Mouse (Mus musculus) Muller cell, postnatal 12 days (primary cell): ENCODE measurements at regions not wholly inside any gene's neighbourhood (a gene's known extent, or its start where the extent isn't known, plus 50 kb on each side); places are given as distances from the start of the nearest gene placed in this dataset.

Experiments
- DNase-seq: peaks from one replicate; pipeline ENCODE4 v3.0.0-alpha.2; 2015; ENCODE audit errors: inconsistent ontology term

DNA sequence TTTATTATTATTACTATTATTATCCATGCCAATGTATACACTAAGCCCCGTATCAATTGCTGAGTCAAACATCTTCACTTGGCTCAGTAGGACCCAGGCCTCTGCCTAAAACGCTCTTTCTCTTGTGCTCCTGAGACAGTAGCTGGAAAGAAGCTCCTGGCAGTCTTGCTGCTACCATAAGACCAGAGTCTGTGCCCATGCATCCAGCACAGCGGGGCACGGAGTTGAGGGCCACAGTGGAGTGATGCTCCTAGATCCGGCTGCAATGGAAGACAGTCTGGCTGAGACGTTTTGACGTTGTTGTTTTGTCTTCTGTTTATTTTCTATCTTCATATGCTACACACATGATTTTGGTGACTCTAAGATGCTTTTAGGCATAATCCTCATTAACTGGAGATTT is 129.1 kb upstream of the Peli2 start:
- DNase-seq: no peak

DNA sequence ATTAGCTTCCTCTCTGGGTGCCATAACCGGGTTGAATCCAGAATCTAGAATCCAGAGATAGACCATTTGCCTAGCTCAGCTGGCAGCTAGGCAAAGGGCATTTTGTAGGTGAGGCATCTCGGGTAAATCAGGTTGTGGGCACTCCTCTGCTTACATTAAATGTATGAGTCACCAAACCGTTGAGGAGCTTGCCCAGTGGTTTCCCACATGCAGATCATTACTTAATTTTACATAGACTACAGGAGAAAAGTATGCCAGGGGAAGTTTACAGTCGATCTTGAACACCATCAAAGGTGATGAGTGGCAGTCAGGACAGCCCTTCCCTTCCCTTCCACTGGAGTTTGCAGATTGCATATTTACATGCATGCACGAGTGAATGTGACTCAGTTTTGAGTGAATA is 128.5 kb upstream of the Peli2 start:
- DNase-seq: no peak

DNA sequence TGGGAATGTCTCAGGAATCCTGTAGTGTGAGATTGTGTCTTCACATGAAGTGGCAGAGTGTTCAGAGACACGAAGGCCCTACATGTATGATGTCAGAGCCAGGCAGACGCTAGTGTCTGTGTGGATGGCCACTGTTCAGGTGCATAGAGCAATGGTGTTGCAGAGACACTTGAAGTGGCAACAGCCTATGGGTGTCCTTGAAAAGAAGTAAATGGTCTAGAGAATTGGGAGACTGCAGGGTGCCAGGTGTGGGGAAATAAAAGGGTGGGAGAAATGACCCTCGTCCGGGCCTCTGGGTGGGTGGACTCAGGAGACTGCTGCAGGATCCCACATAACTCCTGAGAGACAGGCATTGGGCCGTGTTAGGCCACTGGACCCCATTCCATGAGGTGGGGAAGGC is 127.8 kb upstream of the Peli2 start:
- no peak for DNase-seq

DNA sequence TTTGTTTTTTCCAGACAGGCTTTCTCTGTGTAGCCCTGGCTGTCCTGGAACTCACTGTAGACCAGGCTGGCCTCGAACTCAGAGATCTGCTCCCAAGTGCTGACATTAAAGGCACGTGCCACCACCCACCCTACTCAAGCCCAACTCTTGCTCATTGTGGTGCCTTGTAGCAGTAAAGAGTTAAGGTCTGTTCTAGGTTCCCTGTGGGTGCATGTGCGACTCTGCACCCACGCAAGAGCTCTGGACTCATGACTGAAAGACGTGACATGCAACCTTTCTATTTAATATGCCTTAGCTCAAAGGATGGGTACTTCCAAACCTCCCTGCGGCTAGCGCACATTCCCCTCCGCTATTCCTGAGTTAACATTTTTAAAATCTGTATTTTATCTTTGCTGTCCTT is 121.7 kb upstream of the Peli2 start:
- no peak for DNase-seq

DNA sequence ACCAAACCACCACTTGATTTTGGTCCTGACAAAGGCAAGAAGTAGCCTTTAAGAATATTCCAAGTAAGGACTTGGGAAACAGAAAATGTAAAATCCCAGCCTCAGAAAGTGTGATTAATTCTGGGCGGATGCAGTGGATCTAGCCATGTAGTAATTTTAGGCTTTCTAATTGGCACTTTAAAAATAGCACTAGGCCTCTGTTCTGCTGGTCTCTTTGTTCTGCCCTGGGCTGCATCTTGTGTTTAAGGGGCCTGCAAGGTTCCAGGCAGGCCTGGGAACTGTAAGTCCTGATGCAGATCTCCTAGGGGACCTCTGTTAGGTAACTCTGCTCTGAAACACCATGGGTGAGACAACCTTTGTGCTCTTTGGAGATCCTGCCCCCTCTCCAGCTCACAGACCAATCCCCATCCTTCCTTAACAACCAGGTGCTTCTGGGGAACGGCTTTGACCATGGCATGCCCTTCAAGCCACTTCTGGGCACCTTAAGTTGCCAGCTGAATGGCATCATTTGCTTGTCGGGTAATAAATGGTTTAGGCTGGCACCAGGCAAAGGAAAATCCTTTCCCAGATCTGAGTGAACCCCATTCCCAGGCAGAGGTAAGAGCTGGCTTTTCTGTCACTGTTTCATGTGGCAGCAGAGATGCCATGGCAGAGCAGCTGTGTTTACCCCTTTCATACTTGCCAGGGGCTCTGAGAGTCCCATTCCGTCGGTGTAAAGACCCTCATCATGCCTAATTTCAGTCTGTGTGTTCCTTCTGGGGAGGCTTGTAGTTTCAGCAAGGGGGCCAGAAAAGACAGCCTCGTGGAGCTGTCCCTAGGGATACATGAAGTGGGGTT is 115.3 kb upstream of the Peli2 start:
- no peak for DNase-seq

DNA sequence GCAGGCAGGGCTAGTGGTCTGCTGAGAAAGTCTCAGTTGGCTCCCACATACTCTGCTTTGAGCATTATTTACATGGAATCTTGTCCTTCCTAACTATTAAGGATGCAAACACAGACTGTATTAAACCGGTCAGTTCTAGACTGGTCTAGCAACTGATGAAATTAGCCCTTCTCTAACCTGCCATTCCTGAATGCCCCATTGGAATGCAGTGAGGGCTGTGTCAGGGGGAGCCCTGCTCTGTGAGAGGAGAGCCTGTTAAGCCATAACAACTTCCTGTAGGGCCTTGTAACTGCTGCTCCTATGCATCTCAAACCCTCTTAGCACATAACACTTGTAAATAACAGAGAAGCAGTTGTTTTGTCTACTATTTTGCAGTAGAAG is 114.7 kb upstream of the Peli2 start:
- no peak for DNase-seq

DNA sequence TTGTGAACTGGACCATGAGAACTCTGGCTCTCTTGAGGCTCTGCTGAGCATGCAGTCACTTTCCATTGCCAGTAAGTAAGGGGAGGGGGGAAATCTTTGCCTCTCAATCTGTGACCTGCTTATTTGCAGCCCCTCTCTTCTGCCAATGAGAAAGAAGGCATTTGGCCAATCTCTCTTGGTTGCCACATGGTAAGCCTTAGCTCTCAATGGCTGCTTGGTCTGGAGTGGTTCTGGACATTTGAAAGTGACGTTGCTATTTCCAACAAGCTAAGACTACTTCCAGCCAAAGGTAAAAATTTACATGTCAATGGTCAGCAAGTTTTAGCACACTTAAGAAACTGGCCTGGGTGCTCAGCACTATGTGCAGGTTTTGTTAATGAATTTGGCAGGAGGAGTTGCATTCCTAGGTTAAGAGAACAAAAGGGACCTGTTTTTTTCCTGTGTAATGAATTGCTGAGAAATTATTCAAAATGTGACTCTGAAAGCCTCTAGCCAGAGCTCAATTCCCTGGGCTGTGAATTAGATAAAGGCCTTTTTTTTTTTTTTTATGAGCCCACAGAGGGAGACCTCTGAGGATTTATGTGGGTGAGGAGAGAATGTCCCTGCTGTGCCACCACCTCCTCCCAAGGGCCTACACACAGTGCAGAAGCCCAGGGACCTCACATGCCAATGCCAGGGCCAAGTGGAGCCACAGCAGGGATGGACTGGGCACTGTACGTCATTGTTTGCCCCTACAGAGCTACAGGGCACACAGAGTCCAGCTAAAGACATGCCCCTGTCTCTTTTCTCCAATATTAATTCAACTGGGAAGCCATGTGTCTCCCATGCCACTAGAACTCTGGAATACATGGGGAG is 108.0 kb upstream of the Peli2 start:
- DNase-seq: peak; percentile 90

DNA sequence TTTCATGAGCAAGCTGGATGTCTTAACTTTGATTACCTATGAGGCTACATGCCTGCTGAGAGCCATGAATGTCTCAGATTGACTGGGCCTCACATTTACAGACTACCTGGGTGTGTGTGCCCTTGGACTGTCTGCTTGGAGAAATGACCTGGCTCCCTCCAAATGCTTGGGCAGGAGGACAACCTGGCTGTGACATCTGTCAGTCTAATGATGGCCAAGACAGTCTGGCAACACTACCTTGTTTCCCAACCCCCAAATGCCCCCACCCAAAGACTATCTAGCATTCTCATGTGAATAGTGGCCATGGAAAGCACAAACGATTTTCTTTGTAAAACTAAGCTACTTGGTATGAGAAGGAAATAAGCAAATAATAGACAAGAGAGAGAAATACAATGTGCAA is 107.2 kb upstream of the Peli2 start:
- no peak for DNase-seq

DNA sequence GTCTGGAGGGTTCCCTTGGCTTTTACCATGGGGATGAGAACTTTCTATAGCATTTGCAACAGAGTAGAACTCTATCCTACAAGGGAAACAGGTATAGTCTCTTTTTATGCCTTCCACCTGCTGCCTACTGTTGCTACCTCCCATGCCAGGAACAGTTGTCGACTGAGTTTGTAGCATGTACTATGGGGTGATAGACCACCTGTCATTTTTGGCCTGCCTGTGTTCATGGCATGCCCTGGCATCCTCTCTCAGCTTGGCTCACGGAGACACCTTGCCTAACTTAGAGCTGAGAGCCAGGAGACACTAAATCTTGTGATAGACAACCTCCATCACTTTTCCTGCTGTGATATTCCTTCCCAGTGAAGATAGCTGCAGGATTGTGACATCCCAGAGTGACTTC is 105.8 kb upstream of the Peli2 start:
- DNase-seq: no peak

DNA sequence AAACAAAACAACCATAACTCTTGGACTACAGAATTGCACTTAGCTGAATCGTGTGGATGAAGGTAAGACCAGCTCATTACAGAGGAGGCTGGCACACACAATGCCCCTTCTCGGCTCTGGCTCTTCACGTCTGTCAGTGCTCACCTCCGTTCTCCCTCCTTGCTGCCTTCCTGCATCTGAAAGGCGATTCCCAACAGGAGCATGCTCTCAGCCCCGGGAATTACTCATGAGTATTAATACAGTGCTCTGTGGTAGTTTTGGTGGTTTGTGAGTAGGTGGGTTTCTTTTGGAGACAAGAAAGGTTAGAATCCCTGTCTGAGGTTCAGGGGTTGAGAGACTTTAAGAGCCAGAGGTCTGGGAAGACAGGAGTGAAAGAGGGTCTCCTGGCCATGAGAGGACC is 102.7 kb upstream of the Peli2 start:
- no peak for DNase-seq

DNA sequence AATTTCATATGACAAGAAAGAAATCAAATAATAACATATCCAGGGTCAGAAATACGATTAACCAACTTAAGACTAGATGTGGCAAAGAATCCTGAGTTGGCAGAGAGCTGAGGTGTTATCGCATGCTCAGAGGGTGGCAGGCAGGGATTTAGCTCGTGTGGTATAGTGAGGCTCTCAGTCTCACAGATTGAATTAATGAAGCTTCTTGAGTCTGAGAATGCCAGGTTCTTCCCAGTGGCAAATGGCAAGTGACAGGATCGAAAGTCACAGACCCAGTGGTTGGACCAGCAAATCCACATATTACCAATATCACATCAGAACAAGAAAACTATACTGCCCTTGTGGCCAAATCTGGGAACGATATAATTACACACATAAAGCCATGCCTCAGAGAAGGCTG is 101.3 kb upstream of the Peli2 start:
- DNase-seq: no peak

DNA sequence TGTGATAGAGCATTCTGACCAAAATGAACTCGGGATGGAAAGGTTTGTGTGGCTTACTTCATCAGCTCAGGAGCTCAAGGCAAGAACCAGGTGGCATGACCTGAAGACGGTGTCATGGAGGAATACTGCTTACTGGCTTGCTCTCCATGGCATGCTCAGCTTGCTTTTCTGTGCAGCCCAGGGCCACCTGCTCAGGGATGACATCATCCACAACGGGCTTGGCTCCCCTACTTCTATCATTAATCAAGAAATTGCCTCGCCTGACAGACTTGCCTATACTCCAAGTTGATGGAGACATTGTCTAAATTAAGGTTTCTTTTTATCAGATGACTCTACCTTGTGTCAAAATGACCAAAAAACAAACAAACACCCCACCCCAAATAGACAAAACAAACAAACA is 98.4 kb upstream of the Peli2 start:
- no peak for DNase-seq

DNA sequence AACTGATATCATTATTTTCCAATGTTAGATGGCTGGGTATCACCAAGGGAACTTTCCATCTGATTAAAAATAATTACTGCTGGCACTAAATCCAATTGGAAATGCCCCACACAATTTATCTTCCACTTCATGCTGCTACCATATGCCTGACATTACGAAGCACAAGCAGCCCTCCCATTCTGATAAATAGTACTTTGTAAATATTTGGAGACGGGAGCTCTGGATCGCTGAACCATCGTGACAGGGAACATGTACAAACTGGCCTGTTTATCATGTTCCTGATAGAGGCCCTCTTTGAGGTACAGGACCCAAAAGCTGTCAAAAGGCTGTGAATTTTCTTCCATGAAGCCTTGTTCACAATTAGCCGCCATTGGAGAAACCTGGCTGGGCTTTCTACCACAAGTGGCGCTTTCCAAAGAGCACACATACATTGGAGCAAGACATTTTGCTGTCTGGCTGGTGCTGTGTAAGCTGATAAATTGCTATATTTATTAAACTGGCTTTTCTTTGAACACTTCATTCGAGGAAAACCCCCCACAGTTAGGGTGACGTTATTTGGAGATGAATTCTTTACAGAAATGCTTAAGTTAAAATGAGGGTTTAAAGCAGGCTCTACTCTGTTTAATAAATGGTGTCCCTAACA is 96.5 kb upstream of the Peli2 start:
- DNase-seq: no peak

DNA sequence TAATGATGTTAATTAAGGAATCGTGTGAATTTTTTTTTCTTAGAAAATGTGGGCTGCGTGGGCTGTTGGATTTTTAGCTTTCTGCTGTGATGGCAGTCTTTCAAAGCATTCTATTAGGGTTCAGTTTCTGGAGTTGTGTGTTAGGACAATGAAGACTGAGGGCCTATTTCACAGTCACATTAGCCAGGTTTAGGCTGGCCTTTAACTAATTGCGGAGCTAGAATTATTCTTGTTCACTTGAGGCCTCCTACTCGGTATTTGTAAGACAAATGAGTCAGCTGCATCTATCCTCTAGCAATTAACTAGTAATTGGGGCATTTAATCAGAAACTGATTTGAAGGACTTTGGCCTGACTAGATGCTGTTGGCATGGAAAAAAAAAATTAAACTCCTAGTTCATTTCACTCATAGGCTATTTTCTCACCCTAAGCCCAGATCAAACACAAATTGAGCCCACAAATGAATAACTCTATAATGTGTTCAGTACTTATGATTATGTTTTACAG is 81.3 kb upstream of the Peli2 start:
- peak; percentile 90 for DNase-seq

DNA sequence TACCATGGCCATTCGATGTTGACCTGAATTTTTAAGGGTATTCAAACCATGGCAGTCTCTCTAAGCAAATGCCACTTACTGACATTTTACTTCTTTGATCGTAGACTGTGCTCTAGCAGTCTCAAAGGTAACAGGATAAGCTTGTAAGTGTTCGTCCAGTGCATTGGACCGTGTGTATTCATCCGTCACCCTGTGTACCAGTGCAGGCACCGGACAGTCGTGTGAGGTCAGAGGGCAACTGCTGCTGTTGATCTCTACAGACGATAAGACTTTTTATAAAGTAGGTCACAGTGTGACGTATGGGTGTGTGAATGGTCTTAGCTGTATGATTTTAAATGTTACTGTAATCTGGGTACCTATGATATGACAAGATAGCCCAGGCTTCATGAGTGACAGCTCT is 74.5 kb upstream of the Peli2 start:
- DNase-seq: no peak

DNA sequence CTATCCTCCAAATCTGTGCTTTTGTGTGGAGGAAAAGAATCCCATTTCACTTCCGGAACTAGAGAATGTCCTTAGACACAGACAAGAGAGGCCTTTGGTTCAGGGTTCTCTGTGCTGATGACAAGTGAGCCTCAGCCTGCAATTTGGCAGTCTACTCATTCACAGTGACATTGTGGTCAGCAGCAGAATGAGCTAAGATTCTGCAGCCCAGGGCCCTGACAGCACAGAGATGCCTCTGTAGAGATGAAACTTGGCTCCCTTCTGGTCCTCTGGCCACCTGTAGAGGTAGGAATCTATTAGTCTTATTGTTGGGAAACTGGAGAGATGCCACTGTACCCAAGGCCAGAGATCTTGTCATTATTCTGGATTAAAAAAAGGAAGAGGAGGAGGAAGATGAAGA is 73.8 kb upstream of the Peli2 start:
- peak; percentile 58 for DNase-seq

DNA sequence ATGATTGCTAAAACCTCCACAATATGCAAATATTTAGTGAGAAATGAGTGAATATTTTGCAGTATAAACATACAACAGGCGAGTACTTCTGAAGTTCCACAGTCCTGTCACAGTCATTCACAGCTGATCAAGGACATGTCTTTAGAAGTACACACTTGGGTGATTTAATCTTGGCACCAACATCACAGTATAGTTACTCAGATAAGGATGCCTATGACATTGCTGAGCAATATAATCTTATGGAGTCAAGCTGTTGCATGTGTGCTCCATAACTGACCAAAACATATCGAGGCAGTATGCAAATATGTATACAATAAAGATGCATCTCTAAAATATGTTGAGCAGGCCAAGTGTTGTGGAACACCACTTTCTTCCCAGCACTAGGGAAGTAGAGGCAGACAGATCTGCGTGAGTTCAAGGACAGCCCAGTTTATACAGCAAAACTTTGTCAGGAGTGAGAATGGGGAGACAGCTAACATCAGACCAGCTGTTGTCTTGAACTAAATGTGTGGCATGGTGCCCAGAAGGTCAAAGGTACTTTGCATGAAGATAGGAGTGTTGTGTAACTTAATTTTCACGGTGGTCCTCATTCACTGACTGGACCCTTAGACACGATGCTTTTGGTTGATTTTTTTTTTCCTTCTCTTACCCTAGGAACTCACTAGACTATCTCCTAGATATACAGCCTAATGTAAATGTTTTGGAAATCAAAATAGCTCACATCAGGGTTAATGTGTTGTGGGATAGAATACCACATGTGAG is 70.7 kb upstream of the Peli2 start:
- no peak for DNase-seq

DNA sequence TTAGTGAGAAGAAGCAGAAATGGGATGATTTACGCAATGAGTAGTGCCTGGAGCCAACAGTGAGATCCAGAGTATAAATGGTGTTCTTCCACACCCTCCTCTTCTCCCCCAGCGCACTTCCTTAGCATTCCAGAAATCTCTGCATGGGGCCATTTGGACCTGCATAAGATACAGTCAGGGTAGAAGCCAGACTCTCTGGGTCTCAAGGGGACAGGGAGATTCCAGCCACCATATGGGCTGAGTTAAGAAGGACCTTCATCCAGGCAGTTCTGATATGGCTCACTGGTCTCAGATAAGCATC is 70.2 kb upstream of the Peli2 start:
- DNase-seq: no peak

DNA sequence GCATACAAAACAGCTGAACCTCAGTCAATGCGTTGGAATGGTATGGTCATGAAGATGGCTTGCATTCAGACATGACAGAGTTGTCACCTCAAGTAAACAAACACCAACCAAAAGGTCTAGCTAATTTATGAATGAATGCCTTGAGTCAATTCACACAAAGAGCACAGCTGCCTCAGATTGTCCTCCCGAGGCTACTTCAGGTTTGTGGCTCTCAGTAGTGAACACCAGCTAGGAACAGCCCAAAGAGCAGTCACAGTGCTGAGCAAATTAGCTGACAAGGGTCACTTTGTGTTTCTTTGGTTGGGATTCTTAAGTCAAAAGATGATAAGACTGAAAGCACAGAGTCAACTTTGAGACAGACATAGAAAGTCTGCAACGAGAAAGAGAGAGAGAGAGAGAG is 68.7 kb upstream of the Peli2 start:
- no peak for DNase-seq

DNA sequence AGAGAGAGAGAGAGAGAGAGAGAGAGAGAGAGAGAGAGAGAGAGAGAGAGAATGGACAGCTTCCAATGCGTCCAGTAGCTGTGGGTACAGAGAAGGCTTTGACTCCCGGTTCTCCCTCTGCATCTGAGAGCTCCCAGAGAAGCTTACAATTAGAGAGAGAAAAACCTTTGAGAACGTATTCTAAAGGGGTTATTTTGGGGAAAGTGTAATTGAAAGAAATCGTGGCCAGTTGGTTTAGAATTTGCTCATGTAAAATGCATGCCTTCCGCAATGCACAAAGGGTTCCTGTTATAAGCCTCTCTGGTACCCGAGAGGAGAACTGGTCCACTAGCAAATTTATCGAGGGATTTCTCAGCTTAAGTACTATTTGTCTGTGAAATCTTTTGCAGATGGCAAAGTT is 68.2 kb upstream of the Peli2 start:
- DNase-seq: no peak

DNA sequence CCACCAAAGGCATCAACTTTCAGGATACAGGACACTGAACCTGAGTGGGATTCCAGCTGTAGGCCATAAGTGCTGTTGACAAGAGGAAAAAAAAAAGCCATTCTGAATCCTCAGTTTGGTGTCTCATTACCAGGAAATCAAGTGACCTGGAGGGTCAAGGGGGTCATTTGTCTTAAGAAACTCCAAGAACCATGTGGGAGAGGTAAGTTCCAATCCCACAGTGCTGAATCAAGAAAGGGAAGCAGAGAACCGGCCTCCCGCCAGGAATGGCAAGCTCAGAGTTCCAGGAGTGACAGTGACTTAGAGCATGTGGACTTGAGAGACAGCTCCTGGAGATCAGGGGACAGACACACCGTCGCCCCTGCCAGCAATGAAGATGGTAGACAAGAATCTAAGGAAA is 67.5 kb upstream of the Peli2 start:
- no peak for DNase-seq

DNA sequence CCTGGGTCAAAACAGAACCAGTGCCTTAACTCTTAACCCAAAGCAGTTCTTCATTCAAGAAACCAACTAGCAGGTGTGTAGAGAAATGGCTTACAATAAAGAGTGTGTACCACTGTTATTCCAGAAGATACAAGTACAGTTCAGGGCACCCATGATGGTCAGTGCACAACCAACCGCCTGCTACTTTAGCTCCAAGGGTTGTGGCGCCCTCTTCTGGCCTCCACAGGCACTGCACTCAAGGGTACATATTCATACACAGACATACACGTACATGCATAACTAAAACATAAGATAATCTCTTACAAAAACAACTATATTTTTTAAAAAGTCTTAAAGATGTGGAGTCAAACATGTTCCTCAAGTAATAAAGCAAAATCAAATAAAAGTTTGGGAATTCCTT is 65.9 kb upstream of the Peli2 start:
- no peak for DNase-seq
